Mouse (Mus musculus) cerebral cortex, adult 2 months (tissue): Measurements from ENCODE around the gene Sncb.

Source experiments
- WGBS: fragments of 180-500 bp; shearing (Covaris S2); methylation state at CpG from one replicate; pipeline ENCODE4 v1.1.7; 2018; 5-methylcytosine and 5-hydroxymethylcytosine counted together

The Sncb gene

DNA sequence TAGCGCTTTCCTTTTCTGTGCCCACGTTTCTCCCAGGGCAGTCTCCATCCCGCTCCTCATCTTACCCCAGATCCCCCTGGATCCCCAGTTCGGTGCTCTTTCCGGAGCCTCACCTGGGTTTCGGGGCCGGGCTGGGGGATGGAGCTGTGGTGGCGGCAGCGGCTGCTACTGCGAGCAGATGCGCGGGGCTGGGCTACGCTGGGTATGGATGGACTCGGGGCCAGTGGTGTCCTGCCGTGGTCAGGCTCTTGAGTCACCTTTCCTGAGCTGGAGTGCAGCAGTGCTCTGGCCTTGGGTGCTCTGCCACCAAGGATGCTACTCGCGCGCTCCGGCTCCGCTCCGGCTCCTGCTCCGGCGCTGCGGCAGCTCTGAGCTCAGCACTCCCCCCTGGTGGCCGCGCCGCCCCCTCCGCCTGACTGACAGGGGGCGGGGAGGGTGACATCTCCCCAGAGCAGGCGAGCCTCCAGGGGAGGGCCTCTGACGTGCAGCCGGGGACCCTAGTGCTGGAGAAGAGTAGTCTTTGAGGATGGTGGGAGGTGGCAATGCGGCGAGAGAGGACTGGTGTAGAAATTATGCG, at the start of gene Sncb:
TSS of gene Sncb (minus strand) at position 404 of the 577 bp plus-strand sequence.
- WGBS: under 1% methylated on average over 35 of the region's 35 CpGs

DNA sequence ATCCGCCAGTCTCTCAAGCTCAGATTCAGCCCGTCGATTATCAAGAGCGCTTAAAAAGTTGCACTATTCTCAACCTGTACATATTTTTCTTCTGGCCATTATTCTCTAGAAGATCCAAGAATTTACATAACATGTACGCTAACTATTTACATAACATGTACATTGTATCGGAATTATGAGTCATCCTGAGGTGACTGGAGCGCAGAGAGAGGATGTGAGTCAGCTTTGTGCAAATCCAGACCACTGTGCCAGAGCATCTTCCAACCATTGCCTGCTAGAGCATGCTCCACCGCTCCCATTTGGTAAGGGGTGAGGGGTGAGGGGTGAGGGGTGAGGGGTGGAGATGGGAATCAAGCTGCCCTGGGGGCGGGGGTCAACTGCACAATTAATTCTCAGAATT, 47.0 kb upstream of the Sncb start:
- 71% methylated on average over 9 of the region's 9 CpGs for WGBS

DNA sequence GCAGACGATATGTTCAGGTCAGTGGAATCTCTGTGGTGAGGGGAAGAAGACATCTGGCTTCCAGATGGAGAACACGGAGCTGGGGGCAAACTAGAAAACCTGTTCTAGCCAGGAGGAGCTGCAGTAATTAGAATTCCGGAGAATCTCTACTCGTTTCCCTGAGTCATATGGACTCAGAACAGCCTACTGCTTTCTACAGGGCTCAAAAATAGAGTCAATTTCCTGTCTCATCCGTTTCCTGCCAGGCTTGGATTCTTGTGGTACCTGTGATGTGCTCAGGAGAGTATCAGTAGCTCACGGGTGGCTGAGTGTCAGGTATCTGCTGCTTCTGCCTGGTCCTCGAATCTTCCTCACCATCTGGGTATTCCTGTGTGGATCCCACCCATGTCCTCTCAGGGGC, 45.1 kb upstream of the Sncb start:
- 24% methylated on average over 7 of the region's 7 CpGs for WGBS

DNA sequence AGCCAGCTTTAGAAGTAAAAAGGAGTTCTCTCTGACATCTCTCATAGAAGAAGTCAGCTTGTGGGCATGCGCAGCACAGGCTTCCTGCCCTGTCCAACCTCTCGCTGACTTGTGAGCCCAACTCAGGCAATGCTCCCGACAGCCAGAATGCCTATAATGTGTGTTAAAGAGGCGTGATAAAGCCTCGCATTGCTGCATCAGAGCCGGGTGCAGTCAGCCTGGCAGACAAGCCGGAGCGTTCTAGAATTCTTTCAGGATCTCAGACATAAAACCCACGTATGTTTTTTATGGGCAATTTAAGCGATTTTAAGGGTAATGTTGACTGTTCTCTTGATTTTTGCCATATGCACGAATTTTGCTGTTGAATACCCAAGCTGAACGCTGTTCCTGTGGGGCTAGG, 41.7 kb upstream of the Sncb start:
- WGBS: 56% methylated on average over 12 of the region's 12 CpGs

DNA sequence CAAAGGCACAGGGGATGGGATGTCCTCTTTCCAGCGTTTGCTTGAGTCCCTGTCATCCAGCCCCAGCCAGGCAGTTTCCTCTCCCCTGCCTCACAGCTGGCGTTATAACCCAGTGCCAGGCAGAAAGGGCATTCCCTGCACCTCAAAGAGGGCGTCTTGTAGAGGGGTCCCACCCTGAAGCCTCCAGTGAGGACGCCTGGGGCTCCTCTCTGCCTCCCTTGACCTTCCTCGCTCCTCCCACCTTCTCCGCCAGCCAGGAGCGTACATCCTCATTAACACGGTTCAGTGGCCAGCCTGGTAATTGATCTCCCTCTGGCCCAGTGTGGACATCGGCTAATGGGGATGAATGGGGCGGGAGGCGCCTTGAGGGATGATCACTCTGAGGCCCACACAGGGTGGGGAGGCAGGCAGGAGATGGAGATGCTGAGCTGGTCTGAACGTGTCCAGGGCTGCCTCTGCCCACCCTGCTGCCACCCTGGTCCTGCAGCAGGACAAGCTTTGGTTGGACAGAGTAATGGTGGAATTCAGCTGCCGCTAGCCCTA, 40.1 kb upstream of the Sncb start:
- 59% methylated on average over 13 of the region's 13 CpGs for WGBS

DNA sequence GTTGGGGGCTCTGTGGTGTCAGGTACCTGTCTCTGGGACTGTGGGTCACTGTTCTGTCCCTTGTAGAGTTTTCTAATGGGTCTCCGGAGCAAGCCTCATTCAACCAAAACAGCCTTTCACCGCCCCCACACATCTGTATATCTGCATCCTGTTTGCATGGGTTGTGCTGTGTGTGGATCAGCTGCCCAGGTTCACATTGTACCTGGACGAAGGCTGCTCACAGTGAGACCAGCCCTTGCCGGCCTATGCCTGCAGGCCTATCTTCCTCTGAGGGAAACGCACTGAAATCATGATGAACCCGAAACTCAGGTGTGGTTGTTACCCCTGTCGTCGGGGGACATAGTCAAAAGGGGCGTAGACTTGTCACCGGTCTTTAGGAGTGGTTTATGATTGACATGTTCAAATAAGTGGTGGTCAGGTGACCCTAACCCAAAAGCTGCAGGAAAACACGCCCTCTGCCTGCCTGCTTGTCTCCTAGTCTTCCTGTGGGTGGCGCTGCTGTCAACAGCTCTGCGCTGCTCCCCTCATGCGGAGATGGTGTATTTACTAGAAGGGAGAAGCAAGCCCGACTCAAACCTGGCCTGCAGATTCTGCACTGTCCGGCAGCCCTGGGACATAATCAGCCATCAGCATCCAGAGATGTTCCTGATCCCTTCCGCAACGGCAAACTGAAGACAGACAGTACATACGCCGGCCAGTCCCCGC, 38.9 kb upstream of the Sncb start:
- 50% methylated on average over 21 of the region's 21 CpGs for WGBS

DNA sequence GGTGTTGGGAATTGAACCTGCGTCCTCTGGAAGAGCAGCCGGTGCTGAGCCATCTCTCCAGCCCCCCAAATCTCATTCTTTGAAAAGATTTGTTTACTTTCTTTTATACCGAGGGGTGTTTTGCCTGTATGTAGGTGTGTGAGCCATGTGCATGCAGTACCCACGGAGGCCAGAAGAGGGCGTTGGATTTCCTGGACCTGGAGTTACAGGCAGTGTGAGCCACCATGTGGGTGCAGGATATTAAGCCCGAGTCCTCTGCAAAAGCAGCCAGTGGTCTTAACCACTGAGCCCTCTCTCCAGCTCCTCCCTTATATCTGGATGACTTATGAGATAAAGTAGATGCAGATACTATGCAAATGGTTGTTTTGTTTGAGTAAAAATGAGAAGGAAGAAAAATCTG, 36.6 kb upstream of the Sncb start:
- WGBS: 83% methylated on average over 6 of the region's 6 CpGs

DNA sequence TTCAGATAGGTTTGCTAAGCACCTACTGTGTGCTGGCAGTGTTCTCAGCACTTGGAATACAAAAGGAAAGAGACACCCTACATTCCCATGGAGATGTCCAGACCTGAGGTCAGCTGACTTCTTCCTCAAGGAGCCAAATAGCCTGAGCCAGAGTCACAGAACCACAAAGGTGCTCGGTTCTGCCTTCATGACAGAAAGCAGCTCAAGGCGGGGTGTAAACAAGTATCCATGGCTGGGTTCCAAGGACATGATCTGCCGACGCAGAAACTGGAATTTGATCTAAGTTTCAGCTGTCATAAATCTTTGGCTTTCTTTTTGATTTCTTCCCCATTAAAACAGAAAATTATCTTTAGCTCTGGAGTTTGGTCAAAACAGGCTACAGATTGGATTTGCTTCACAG, 33.8 kb upstream of the Sncb start:
- 50% methylated on average over 4 of the region's 4 CpGs for WGBS

DNA sequence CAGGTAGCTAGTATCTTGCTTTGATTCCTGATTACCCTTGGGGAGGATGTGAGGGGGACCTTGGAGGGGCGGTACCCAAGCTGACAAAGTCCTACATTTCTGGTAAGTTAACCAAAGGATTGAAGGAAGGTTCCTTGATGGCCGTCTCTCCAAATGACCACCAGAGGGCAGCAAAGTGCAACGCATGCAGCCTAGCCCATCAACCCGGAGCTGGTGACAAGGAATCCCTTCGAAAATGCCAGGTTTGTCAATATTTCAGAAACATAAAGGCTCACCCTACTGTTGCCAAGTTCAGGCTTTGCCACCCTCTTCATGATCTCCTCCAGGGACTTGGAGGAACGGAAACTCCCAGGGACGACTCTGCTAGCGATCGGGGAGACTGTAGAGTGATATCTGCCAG, 33.3 kb upstream of the Sncb start:
- 5% methylated on average over 9 of the region's 9 CpGs for WGBS

DNA sequence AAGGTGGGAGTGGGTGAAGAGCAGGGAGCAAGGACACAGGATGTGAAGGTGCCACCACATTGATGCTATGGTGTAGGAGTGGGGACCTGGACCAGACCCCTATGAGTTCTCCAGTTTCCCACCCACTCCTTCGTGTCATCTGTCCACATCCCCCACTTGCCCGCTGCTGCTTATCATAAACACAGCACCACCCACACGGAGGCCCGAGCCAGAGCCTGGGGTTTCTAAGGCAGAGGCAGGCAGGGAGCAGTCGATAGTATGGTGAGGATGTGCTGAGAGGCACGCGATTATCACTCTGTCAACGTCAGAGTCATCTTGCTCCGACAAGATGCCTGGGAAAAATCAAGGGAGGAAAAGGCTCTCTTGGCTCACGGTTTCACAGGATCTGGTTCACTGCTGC, 32.3 kb upstream of the Sncb start:
- 54% methylated on average over 10 of the region's 10 CpGs for WGBS

DNA sequence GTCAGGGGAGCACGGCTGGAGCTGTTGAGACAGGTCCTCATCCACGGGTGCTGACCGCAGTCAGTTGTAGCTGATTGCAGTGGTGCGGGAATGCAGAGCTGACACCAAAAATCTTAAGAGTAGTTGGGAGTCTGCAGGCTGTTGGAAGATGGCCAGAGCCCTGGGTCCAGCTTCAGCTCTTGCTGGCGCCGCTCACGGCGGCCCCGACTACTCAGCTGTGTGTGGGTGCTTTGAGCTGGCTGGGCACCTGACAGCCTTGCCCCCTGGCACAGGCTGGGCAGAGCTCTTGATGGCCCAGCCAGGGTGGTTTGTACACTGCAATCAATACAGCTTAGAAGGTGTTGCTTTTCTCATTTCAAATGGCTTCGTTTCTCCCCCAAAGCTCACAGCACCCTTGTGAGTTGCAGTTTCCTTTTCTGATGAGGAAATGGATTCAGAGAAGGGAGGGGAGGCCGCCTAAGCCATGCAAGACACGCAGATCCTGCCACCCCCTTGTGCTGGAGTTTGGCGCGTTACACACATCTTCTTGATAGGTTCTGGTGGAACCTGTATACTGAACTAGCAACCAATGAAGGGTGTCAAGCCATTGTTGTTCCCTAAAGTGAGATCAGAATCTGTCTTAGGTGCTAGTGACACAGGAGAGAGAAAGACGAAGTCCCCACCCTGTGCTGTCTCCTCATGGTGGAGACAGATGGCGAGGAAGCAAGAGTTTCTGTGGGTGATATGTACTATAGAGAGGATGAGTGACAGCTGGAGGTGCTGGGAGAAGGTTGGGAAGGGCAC, 31.7 kb upstream of the Sncb start:
- 44% methylated on average over 16 of the region's 16 CpGs for WGBS

DNA sequence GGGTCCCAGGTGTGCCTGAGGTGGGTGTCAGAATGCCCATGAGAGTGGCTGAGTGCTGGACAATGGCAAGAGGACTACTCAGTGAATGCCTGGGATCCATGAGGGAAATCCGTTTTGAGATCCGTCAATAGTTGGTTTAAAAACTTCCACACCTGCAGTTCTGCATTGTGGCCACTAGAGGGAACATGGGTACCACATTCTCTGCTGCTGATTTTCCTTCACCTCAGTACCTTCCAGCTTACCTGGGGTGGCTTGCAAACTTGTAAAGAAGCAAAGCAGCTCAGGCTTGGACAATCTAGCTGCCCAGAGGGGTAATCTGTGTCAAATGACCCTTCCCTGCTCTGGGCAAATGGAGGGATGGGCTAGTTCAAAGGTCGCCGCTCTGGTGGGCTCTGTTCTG, 31.0 kb upstream of the Sncb start:
- 37% methylated on average over 4 of the region's 4 CpGs for WGBS

DNA sequence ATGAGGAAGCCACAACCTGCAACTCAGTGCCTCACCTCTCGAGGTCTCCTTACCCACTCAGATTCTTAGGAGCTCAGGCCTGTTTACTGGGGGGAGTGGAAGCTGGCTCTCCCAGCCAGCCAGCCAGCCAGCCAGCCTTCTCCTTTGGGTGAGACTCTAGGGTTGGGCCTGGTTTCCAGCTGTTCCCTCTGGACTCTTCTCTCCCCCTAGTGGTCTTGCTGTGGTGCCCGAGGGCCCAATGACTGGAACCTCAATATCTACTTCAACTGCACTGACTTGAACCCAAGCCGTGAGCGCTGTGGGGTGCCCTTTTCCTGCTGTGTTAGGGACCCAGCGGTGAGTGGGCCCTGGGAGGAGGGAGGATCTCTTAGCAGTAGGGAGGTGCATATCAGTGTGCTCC, 28.4 kb upstream of the Sncb start:
- WGBS: 66% methylated on average over 5 of the region's 5 CpGs

DNA sequence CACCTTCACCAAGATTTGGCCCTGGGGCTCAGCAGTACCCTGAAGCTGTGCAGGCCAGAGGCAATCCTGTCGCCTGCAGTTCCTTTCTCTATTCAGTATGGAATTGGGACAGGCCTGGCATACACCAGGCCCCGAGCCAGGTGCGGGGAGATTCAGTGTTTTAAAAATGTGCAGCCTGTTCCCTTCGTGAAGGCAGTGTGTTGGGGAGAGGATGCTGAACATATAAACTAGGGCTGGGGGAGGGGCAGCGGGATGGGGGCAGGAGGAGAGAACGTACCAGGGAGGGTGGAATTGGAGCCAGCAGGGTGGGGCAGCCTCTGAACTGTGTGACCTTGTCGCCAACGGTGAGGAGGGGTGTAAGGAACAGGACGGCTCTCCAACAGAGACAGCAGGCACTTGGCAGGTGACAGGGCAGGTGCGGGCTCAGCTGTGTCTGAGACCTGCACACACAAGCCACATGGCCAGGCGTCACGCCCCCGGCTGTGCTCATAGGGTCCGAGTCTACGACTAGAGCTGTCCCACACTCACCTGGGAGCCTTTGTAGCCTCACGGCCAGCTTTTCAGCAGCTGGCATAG, 27.7 kb upstream of the Sncb start:
- 68% methylated on average over 16 of the region's 16 CpGs for WGBS

DNA sequence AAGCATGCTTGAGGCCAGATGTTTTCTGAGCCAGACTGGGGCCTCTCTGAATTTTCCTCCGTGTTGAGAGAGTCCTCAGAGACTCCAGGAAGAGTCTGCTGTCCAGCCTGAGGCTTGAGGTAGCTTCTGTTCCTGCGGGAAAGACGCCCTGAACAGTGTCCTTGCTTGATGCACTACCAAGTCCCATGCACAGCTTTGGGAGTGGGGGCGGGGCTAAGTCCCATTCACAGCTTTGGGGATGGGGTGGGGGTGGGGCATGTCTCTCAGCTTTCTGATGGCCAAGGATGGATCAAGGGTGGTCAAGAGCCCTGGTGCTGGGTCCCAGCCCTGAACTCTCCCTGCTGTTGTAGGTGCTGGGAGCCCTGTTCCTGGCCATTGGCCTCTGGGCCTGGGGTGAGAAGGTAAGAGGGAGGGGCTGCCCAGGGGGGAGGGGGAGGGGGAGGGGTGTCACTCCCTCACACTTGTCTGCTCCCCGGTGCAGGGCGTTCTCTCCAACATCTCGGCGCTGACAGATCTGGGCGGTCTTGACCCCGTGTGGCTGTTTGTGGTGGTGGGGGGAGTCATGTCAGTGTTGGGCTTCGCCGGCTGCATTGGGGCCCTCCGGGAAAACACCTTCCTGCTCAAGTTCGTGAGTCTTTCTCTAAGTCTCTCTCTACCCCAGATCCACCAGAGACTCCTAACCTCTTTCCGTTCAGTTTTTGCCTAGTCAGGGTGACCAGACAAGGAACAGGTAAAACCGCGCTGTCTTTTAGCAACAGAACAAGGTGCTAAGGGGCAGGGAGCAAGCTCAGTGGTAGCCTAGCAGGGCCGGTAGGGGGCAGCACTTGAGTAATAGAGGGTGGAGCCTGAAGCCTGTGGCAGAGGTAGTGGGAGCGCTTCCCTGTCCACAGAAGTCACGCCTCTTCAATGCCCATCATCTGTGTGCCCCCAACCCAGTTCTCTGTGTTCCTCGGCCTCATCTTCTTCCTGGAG, 26.1 kb upstream of the Sncb start:
- WGBS: 42% methylated on average over 21 of the region's 21 CpGs

DNA sequence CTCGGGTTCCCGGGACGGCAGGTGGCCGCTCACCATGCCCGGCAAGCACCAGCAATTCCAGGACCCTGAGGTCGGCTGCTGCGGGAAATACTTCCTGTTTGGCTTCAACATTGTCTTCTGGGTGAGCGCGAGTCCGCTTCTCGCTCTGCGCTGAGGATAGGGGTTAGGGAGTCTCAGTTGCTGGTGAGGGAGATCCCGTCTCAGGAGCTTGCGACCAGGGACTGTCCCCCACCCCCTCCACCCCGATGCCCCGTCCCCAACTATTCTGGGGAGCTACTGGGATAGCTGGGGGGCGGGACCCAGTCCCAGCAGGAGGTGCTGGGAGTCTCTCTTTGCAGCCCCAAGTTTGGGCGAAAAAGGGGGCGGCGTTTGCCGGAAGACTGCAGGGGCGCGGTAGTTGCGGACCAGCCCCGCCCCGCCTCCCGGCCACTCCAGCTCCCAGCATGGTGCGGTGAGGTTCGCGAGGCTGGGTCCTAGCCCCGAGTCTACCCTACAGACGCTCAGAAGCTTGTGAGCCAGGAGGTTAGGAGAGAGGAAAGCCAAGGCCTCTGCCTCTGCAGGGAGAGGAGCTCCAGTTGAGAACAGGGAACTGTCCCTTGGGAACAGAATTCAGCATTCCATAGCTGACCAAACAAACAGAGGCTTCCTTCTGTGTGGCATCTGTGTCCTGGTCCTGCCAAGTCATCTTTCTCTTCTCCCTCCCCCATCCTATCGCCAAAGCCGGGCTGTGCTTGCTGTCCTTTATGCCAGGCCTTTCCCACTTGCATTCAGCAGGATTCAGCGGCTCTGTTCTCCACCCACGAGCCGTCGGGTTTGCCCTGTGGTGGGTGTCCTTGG, 23.4 kb upstream of the Sncb start:
- 1% methylated on average over 37 of the region's 38 CpGs for WGBS

DNA sequence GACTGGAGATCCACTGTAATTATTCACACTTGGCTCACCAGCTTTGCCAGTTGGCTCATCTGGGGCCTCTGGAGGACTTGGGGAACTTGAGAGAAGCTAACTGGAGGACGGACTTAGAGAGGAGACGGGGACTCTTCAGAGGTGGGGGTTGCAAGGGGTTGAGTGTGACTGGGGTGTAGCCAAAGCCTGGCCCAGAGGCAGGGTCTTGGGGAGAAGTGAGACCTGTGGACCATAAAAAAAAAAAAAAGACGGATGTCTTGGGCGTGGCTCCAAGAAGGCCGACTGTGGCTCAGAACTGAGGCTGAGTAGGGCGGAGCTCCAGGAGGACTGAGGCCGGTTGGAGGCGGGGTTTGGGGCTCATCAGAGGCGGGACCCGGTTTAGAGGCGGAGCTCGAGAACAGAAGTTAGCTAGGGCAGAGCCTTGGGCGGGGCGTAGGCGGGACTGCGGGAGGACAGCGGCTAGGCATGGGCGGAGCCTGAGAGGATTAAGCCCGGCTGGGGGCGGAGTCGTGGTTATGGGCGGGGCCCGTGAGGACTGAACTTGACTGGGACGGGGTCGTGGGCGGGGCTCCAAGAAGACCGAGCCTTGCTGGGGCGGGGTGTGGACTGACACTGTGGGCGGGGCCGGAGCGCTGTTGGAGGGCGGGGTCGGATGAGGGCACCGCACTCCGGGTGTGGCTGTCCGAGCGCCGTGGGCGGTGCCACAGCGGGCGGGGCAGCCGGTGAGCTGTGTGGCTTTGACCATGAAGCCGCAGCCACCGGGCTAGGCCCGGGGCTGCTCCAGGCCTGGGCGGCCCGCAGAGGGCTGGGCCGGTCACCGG, 22.6 kb upstream of the Sncb start, which contains the start of gene Tspan17:
TSS of gene Tspan17 (plus strand) at position 638 of the 821 bp plus-strand sequence.
- 2% methylated on average over 46 of the region's 49 CpGs for WGBS

DNA sequence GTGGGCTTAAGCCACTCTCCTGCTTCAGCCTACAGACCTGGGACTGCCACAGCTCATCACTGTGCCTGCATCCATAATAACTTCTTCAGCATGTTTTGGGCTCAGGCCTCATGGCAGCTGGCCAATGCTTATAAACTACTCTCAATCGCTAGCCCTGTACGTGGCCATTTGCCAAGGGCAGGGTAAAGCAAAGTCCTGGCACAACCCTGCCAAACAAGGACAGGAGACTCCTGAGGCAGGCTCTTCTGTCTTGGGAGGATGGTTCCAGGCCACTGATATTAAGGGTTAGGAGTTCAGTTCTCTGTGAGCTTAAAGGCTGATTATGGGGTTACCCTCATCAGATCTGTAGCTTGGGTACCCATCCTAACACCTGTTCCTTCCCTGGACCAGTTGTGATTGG, 21.2 kb upstream of the Sncb start:
- WGBS: 28% methylated on average over 2 of the region's 2 CpGs

DNA sequence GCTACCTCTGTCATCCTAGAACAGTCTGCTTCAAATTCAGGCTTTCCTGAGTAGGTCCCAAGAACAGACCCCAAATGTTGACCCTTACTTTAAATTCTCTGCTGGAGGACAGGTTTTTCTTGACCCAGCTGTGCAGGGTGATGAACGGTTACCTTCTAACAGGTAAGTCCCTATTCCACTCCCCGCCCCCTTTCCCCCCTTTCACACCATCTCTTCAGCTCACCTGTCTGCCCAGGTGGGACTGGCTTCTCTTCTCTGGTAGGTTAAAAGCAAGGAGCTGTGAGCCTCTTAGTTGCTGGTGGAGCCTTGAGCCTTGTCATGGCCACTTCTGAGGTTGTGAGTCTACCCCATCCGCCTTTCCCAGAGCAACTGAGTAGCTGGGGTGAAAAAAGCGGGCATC, 17.3 kb upstream of the Sncb start, which contains the start of gene Eif4e1b:
TSS of gene Eif4e1b (plus strand) at position 301 of the 400 bp plus-strand sequence.
- 91% methylated on average over 4 of the region's 4 CpGs for WGBS
